Mouse (Mus musculus): Measurements from ENCODE around the gene Adcy7. TPM values are rescaled to one million over a fixed set of nuclear protein-coding genes. Genes with fewer than 3 reads are reported as not detected.

Gene Adcy7
- polyA plus RNA-seq, 1 experiment from 2014 or later: 2.1 TPM

- 92% methylated on average over 8 of the region's 8 CpGs for WGBS
- DNase-seq (ENCODE audit: low spot score): no peak
These were observed 45.9 kb downstream of the Adcy7 start for GRCm38 (mm10) chr8:88318151-88318550.

GRCm38 (mm10) chr8:88320134-88320533 lies 47.9 kb downstream of the Adcy7 start:
- H3K4me2 ChIP-seq (ENCODE audit: low read depth, low read length): no peak overlapping the region

More at GRCm38 (mm10) chr8:88318151-88318550, 45.9 kb downstream of the Adcy7 start:
- ATAC-seq (replicated peaks; ENCODE audit: insufficient number of reproducible peaks, low FRiP score, low TSS enrichment, low read depth): no peak
- no peak overlapping the region for H3K4me2 ChIP-seq (ENCODE audit: low read depth, low read length)
- no peak overlapping the region for H3K9ac ChIP-seq (replicated peaks; ENCODE audit: low read length)
- H3K4me3 ChIP-seq (ENCODE audit: low read depth, low read length): no peak overlapping the region
- H3K27me3 ChIP-seq (ENCODE audit: control insufficient read depth, insufficient read depth, low read length): no peaks in the 10 kb centered on the region
- no peaks in the 10 kb centered on the region for H3K9me3 ChIP-seq (replicated peaks; ENCODE audit: control insufficient read depth, low read length)
- no peak overlapping the region for H3K27ac ChIP-seq (replicated peaks; ENCODE audit: low read depth, low read length)
- no peaks in the 10 kb centered on the region for H3K36me3 ChIP-seq (replicated peaks; ENCODE audit: control insufficient read depth, insufficient read depth, low read depth, low read length)
- H3K4me1 ChIP-seq (ENCODE audit: control insufficient read depth, insufficient read depth, low read length): no peaks in the 10 kb centered on the region; the same call in 1 of the 2 replicates

GRCm38 (mm10) chr8:88321387-88321786 lies 49.2 kb downstream of the Adcy7 start:
- no peak overlapping the region for H3K9ac ChIP-seq (replicated peaks; ENCODE audit: low read length)
- H3K4me1 ChIP-seq (ENCODE audit: control insufficient read depth, insufficient read depth, low read length): no peaks in the 10 kb centered on the region; the same call in 1 of the 2 replicates
- ATAC-seq (replicated peaks; ENCODE audit: insufficient number of reproducible peaks, low FRiP score, low TSS enrichment, low read depth) (no peak), DNase-seq (ENCODE audit: low spot score) (no peak)
- no peak overlapping the region for H3K27ac ChIP-seq (replicated peaks; ENCODE audit: low read depth, low read length)
- peaks cover 3% of the 10 kb centered on the region; the same call in 1 of the 2 replicates for H3K36me3 ChIP-seq (replicated peaks; ENCODE audit: control insufficient read depth, insufficient read depth, low read depth, low read length)
- H3K9me3 ChIP-seq (replicated peaks; ENCODE audit: control insufficient read depth, low read length): no peaks in the 10 kb centered on the region
- no peak overlapping the region for H3K4me3 ChIP-seq (ENCODE audit: low read depth, low read length)
- no peaks in the 10 kb centered on the region for H3K27me3 ChIP-seq (ENCODE audit: control insufficient read depth, insufficient read depth, low read length)
- WGBS: 91% methylated on average over 5 of the region's 5 CpGs
- no peak overlapping the region for H3K4me2 ChIP-seq (ENCODE audit: low read depth, low read length)

More at GRCm38 (mm10) chr8:88320134-88320533, 47.9 kb downstream of the Adcy7 start:
- H3K27ac ChIP-seq (replicated peaks; ENCODE audit: low read depth, low read length): no peak overlapping the region
- WGBS: 88% methylated on average over 6 of the region's 6 CpGs
- H3K27me3 ChIP-seq (ENCODE audit: control insufficient read depth, insufficient read depth, low read length): no peaks in the 10 kb centered on the region
- no peaks in the 10 kb centered on the region for H3K36me3 ChIP-seq (replicated peaks; ENCODE audit: control insufficient read depth, insufficient read depth, low read depth, low read length)
- H3K4me1 ChIP-seq (ENCODE audit: control insufficient read depth, insufficient read depth, low read length): no peaks in the 10 kb centered on the region; the same call in 1 of the 2 replicates
- no peak overlapping the region for H3K9ac ChIP-seq (replicated peaks; ENCODE audit: low read length)
- no peaks in the 10 kb centered on the region for H3K9me3 ChIP-seq (replicated peaks; ENCODE audit: control insufficient read depth, low read length)
- ATAC-seq (replicated peaks; ENCODE audit: insufficient number of reproducible peaks, low FRiP score, low TSS enrichment, low read depth) (no peak), DNase-seq (ENCODE audit: low spot score) (no peak)
- no peak overlapping the region for H3K4me3 ChIP-seq (ENCODE audit: low read depth, low read length)

- Histone ChIP-seq H3K27me3 (ENCODE audit: control insufficient read depth, insufficient read depth, low read length) (no peaks in the 10 kb centered on the region), H3K36me3 (replicated peaks; ENCODE audit: control insufficient read depth, insufficient read depth, low read depth, low read length) (peaks cover 5% of the 10 kb centered on the region), H3K9me3 (replicated peaks; ENCODE audit: control insufficient read depth, low read length) (no peaks in the 10 kb centered on the region), H3K9ac (replicated peaks; ENCODE audit: low read length) (no peak overlapping the region), H3K27ac (replicated peaks; ENCODE audit: low read depth, low read length) (no peak overlapping the region), H3K4me3 (ENCODE audit: low read depth, low read length) (no peak overlapping the region), H3K4me2 (ENCODE audit: low read depth, low read length) (no peak overlapping the region), H3K4me1 (ENCODE audit: control insufficient read depth, insufficient read depth, low read length) (no peaks in the 10 kb centered on the region)
- DNase-seq (ENCODE audit: low spot score): no peak
- 92% methylated on average over 5 of the region's 5 CpGs for WGBS
- no peak for ATAC-seq (replicated peaks; ENCODE audit: insufficient number of reproducible peaks, low FRiP score, low TSS enrichment, low read depth)
These were observed 51.3 kb downstream of the Adcy7 start for GRCm38 (mm10) chr8:88323523-88323922.

- Histone ChIP-seq H3K4me1 (ENCODE audit: control insufficient read depth, insufficient read depth, low read length) (no peaks in the 10 kb centered on the region), H3K27me3 (ENCODE audit: control insufficient read depth, insufficient read depth, low read length) (no peaks in the 10 kb centered on the region), H3K9me3 (replicated peaks; ENCODE audit: control insufficient read depth, low read length) (no peaks in the 10 kb centered on the region), H3K36me3 (replicated peaks; ENCODE audit: control insufficient read depth, insufficient read depth, low read depth, low read length) (peaks cover 5% of the 10 kb centered on the region), H3K27ac (replicated peaks; ENCODE audit: low read depth, low read length) (no peak overlapping the region), H3K4me2 (ENCODE audit: low read depth, low read length) (no peak overlapping the region), H3K9ac (replicated peaks; ENCODE audit: low read length) (no peak overlapping the region), H3K4me3 (ENCODE audit: low read depth, low read length) (no peak overlapping the region)
- ATAC-seq (replicated peaks; ENCODE audit: insufficient number of reproducible peaks, low FRiP score, low TSS enrichment, low read depth) (no peak), DNase-seq (ENCODE audit: low spot score) (no peak)
- WGBS: 88% methylated on average over 11 of the region's 11 CpGs
These were observed 52.6 kb downstream of the Adcy7 start for GRCm38 (mm10) chr8:88324760-88325159.

- no peak overlapping the region for H3K27ac ChIP-seq (replicated peaks; ENCODE audit: low read depth, low read length)
- ATAC-seq (replicated peaks; ENCODE audit: insufficient number of reproducible peaks, low FRiP score, low TSS enrichment, low read depth): no peak
- peaks cover 5% of the 10 kb centered on the region for H3K36me3 ChIP-seq (replicated peaks; ENCODE audit: control insufficient read depth, insufficient read depth, low read depth, low read length)
These were observed 53.0 kb downstream of the Adcy7 start for GRCm38 (mm10) chr8:88325251-88325650.

GRCm38 (mm10) chr8:88325795-88326194 lies 53.6 kb downstream of the Adcy7 start:
- no peaks in the 10 kb centered on the region for H3K27me3 ChIP-seq (ENCODE audit: control insufficient read depth, insufficient read depth, low read length)
- WGBS: 95% methylated on average over 5 of the region's 5 CpGs
- H3K9ac ChIP-seq (replicated peaks; ENCODE audit: low read length): no peak overlapping the region
- no peaks in the 10 kb centered on the region for H3K4me1 ChIP-seq (ENCODE audit: control insufficient read depth, insufficient read depth, low read length)
- H3K4me2 ChIP-seq (ENCODE audit: low read depth, low read length): no peak overlapping the region
- H3K4me3 ChIP-seq (ENCODE audit: low read depth, low read length): no peak overlapping the region
- no peak overlapping the region for H3K27ac ChIP-seq (replicated peaks; ENCODE audit: low read depth, low read length)
- H3K9me3 ChIP-seq (replicated peaks; ENCODE audit: control insufficient read depth, low read length): no peaks in the 10 kb centered on the region
- peaks cover 5% of the 10 kb centered on the region for H3K36me3 ChIP-seq (replicated peaks; ENCODE audit: control insufficient read depth, insufficient read depth, low read depth, low read length)
- DNase-seq (ENCODE audit: low spot score) (no peak), ATAC-seq (replicated peaks; ENCODE audit: insufficient number of reproducible peaks, low FRiP score, low TSS enrichment, low read depth) (no peak)

More at GRCm38 (mm10) chr8:88325251-88325650, 53.0 kb downstream of the Adcy7 start:
- no peak overlapping the region for H3K9ac ChIP-seq (replicated peaks; ENCODE audit: low read length)
- H3K4me1 ChIP-seq (ENCODE audit: control insufficient read depth, insufficient read depth, low read length): no peaks in the 10 kb centered on the region
- H3K27me3 ChIP-seq (ENCODE audit: control insufficient read depth, insufficient read depth, low read length): no peaks in the 10 kb centered on the region
- no peak for DNase-seq (ENCODE audit: low spot score)
- no peak overlapping the region for H3K4me3 ChIP-seq (ENCODE audit: low read depth, low read length)
- H3K4me2 ChIP-seq (ENCODE audit: low read depth, low read length): no peak overlapping the region
- WGBS: 65% methylated on average over 5 of the region's 5 CpGs
- H3K9me3 ChIP-seq (replicated peaks; ENCODE audit: control insufficient read depth, low read length): no peaks in the 10 kb centered on the region

GRCm38 (mm10) chr8:88326328-88326727 lies 54.1 kb downstream of the Adcy7 start:
- no peak overlapping the region for H3K4me3 ChIP-seq (ENCODE audit: low read depth, low read length)
- WGBS: 94% methylated on average over 12 of the region's 12 CpGs
- DNase-seq (ENCODE audit: low spot score): no peak
- no peaks in the 10 kb centered on the region for H3K9me3 ChIP-seq (replicated peaks; ENCODE audit: control insufficient read depth, low read length)
- H3K27ac ChIP-seq (replicated peaks; ENCODE audit: low read depth, low read length): no peak overlapping the region
- H3K9ac ChIP-seq (replicated peaks; ENCODE audit: low read length): no peak overlapping the region
- no peaks in the 10 kb centered on the region for H3K4me1 ChIP-seq (ENCODE audit: control insufficient read depth, insufficient read depth, low read length)
- H3K4me2 ChIP-seq (ENCODE audit: low read depth, low read length): no peak overlapping the region
- H3K27me3 ChIP-seq (ENCODE audit: control insufficient read depth, insufficient read depth, low read length): no peaks in the 10 kb centered on the region
- no peak for ATAC-seq (replicated peaks; ENCODE audit: insufficient number of reproducible peaks, low FRiP score, low TSS enrichment, low read depth)
- H3K36me3 ChIP-seq (replicated peaks; ENCODE audit: control insufficient read depth, insufficient read depth, low read depth, low read length): peaks cover 5% of the 10 kb centered on the region
